Mouse (Mus musculus) heart, adult 2 months (tissue): Measurements from ENCODE around the gene F3.

ENCODE experiments used
- CTCF ChIP-seq: fragments of 200-600 bp; IDR thresholded peaks from 2 replicates; pipeline ENCODE4 v1.8.1; 2022; ENCODE audit warnings: antibody characterized with exemption, mild to moderate bottlenecking, moderate library complexity
- EP300 ChIP-seq: fragments of 200-500 bp; IDR thresholded peaks from 2 replicates; pipeline ENCODE4 v1.6.1; 2011; ENCODE audit warnings: low read depth, low read length, control low read depth; ENCODE audit not compliant: insufficient read depth

- TF ChIP-seq CTCF: no peak
- no peak for TF ChIP-seq EP300
Observed at GRCm38 (mm10) chr3:121716480-121716879, 6.9 kb upstream of the F3 start.
